Mouse (Mus musculus) heart, embryonic 10.5 days (tissue): ENCODE data around the gene Fam234b. TPM values are rescaled to one million over a fixed set of nuclear protein-coding genes. Genes with fewer than 3 reads are reported as not detected.
A peak's percentile ranks its signal among the peaks of the same experiment; 100 is the strongest.

Experiments
- DNase-seq: peaks from one replicate; pipeline ENCODE4 v3.0.0-alpha.2; 2017; ENCODE audit warnings: low spot score
- H3K27ac ChIP-seq: fragments of 300-500 bp; sonication (generic); 2 replicates; pipeline ENCODE4 v1.5.1; 2016; ENCODE audit warnings: mild to moderate bottlenecking
- H3K27me3 ChIP-seq: fragments of 300-500 bp; sonication (generic); 2 replicates; pipeline ENCODE4 v1.6.1; 2016; ENCODE audit warnings: mild to moderate bottlenecking; ENCODE audit not compliant: poor library complexity, insufficient read depth, severe bottlenecking
- H3K36me3 ChIP-seq: fragments of 300-500 bp; sonication (generic); 2 replicates; pipeline ENCODE4 v1.6.1; 2016; ENCODE audit warnings: mild to moderate bottlenecking, moderate library complexity
- H3K4me1 ChIP-seq: fragments of 300-500 bp; sonication (generic); 2 replicates; pipeline ENCODE4 v1.6.1; 2016; ENCODE audit warnings: mild to moderate bottlenecking
- H3K4me3 ChIP-seq: fragments of 300-500 bp; sonication (generic); 2 replicates; pipeline ENCODE4 v1.5.1; 2016; ENCODE audit warnings: mild to moderate bottlenecking, moderate library complexity
- H3K9me3 ChIP-seq: fragments of 300-500 bp; sonication (generic); 2 replicates; pipeline ENCODE4 v1.6.1; 2016; ENCODE audit warnings: mild to moderate bottlenecking, moderate library complexity
- WGBS: fragments of 180-500 bp; shearing (Covaris S2); methylation state at CpG from one replicate; pipeline ENCODE4 v1.1.7; 2016; 5-methylcytosine and 5-hydroxymethylcytosine counted together
- polyA plus RNA-seq: library from polyadenylated mRNA; unstranded; fragments of >200 nt; fragmentation: Nextera tagmentation; extraction: Ambion mirVana; gene quantifications from 2 replicates; pipeline ENCODE4 v1.2.1, GENCODE M21; 2016

The Fam234b gene
- polyA plus RNA-seq, 1 experiment from 2014 or later: 11.6 TPM

DNA sequence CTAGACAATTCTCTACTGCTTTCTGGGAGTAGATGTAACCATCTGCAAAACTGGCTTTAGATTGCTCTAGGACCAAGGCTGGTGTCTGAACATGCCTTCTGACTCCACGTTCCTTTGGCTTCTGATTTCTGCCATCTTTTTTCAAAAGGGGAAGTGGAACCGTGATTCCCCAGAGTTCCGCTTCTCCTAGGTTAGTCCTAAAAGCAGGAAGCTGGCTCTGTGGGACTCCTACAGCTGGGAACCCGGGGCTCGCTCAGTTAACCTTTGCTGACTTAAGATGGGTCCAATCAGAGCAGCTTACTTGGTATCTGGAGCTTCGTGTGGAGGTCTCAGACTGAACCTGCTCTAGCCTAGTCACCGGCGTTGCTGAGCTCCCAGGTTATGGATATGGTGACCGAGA lies 63.3 kb downstream of the Fam234b start:
- no peaks in the 10 kb centered on the region for H3K27me3 ChIP-seq
- no peaks in the 10 kb centered on the region for H3K36me3 ChIP-seq
- WGBS: 84% methylated on average over 9 of the region's 9 CpGs
- no peak overlapping the region for H3K4me3 ChIP-seq
- no peak overlapping the region for H3K27ac ChIP-seq
- DNase-seq: no peak
- no peaks in the 10 kb centered on the region for H3K9me3 ChIP-seq
- H3K4me1 ChIP-seq: no peaks in the 10 kb centered on the region

GRCm38 (mm10) chr6:135262565-135262964 lies 64.8 kb downstream of the Fam234b start:
- H3K27ac ChIP-seq: no peak overlapping the region
- no peak overlapping the region for H3K4me3 ChIP-seq
- H3K4me1 ChIP-seq: peaks cover 10% of the 10 kb centered on the region
- H3K36me3 ChIP-seq: no peaks in the 10 kb centered on the region
- DNase-seq: no peak
- no peaks in the 10 kb centered on the region for H3K27me3 ChIP-seq
- no peaks in the 10 kb centered on the region for H3K9me3 ChIP-seq
- 74% methylated on average over 2 of the region's 2 CpGs for WGBS

- no peaks in the 10 kb centered on the region for H3K27me3 ChIP-seq
- no peaks in the 10 kb centered on the region for H3K9me3 ChIP-seq
- DNase-seq: no peak
- H3K27ac ChIP-seq: no peak overlapping the region
- H3K36me3 ChIP-seq: no peaks in the 10 kb centered on the region
- H3K4me3 ChIP-seq: no peak overlapping the region
- WGBS: 93% methylated on average over 6 of the region's 6 CpGs
- H3K4me1 ChIP-seq: peaks cover 14% of the 10 kb centered on the region
Measured at GRCm38 (mm10) chr6:135264136-135264535, 66.4 kb downstream of the Fam234b start.

DNA sequence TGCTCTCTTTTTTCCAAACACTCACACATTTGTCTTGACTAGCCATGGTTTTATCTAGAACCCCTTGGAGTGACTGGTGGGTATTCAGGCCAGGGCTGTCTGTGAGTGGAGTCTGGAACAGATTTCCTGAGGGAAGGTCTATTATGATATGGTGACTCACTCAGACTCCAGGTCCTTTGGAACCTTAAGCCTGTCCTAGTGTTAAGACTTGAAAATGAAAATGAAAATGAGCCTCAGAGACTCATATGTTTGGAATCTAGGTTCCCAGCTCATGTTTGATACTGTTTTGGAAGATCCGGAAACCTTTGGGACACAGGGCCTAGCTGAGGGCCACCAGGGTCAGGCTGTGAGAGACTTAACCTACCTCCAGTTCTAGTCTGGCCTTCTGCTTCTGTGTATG lies 68.3 kb downstream of the Fam234b start:
- Histone ChIP-seq H3K36me3 (no peaks in the 10 kb centered on the region), H3K27me3 (no peaks in the 10 kb centered on the region), H3K4me1 (peaks cover 16% of the 10 kb centered on the region), H3K27ac (no peak overlapping the region), H3K4me3 (no peak overlapping the region), H3K9me3 (no peaks in the 10 kb centered on the region)
- WGBS: 92% methylated on average over 1 of the region's 1 CpGs
- no peak for DNase-seq

- H3K27me3 ChIP-seq: no peaks in the 10 kb centered on the region
- no peaks in the 10 kb centered on the region for H3K36me3 ChIP-seq
- no peak overlapping the region for H3K27ac ChIP-seq
- no peaks in the 10 kb centered on the region for H3K9me3 ChIP-seq
- peaks cover 25% of the 10 kb centered on the region for H3K4me1 ChIP-seq
- no peak overlapping the region for H3K4me3 ChIP-seq
- DNase-seq: no peak
- WGBS: 48% methylated on average over 3 of the region's 3 CpGs
Measured at GRCm38 (mm10) chr6:135267221-135267620, 69.4 kb downstream of the Fam234b start.

DNA sequence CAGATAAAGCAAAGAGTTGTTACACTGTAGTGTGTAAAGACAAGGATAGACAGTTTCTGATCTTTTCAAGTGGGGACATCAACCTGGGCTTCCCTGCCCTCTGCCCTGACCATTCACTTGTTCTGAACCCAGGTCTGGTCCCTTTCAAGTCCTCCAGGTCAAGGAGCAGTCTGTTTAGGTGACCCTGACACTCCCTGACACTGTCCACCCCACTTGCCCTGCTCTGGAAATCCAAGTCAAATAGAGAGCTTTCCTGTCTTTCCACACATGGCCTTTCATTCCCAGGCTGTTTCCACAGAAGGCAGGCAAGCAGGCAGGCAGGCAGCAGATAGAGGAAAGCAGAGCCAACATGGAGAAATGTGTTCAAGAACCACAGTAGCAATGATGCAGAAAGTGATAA lies 70.6 kb downstream of the Fam234b start:
- Histone ChIP-seq H3K27ac (no peak overlapping the region), H3K4me3 (no peak overlapping the region), H3K36me3 (no peaks in the 10 kb centered on the region), H3K4me1 (peaks cover 26% of the 10 kb centered on the region), H3K27me3 (no peaks in the 10 kb centered on the region), H3K9me3 (no peaks in the 10 kb centered on the region)
- DNase-seq: no peak

- Histone ChIP-seq H3K4me1 (peaks cover 27% of the 10 kb centered on the region), H3K27me3 (no peaks in the 10 kb centered on the region), H3K9me3 (no peaks in the 10 kb centered on the region), H3K4me3 (no peak overlapping the region), H3K27ac (no peak overlapping the region), H3K36me3 (no peaks in the 10 kb centered on the region)
- DNase-seq: no peak
- 69% methylated on average over 6 of the region's 6 CpGs for WGBS
Measured at GRCm38 (mm10) chr6:135269626-135270025, 71.8 kb downstream of the Fam234b start.

DNA sequence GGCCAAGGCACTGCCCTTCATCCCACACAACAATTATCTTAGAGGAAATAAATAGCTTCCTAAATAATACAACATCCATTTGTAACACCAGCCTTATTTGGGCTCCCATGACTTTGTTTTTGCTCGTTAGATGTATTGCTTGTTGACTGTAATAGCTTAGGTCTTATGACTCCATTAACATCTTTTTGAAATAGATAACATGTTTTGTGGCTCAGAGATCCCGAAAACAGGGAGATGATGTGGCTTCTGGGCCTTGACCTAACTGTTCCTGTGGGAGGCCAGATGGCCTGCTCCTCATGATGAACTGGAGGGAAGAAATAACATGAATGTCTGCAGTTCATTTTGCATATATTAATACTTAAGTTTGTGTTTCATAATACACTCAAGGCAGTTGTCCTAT lies 74.0 kb downstream of the Fam234b start:
- H3K27ac ChIP-seq: no peak overlapping the region
- H3K36me3 ChIP-seq: no peaks in the 10 kb centered on the region
- no peaks in the 10 kb centered on the region for H3K9me3 ChIP-seq
- WGBS: 73% methylated on average over 2 of the region's 2 CpGs
- H3K4me1 ChIP-seq: peaks cover 30% of the 10 kb centered on the region
- DNase-seq: no peak
- H3K27me3 ChIP-seq: no peaks in the 10 kb centered on the region
- H3K4me3 ChIP-seq: no peak overlapping the region

- no peak overlapping the region for H3K4me3 ChIP-seq
- H3K27me3 ChIP-seq: no peaks in the 10 kb centered on the region
- H3K9me3 ChIP-seq: no peaks in the 10 kb centered on the region
- H3K27ac ChIP-seq: no peak overlapping the region
- peaks cover 29% of the 10 kb centered on the region for H3K4me1 ChIP-seq
- 84% methylated on average over 6 of the region's 6 CpGs for WGBS
- no peak for DNase-seq
- H3K36me3 ChIP-seq: no peaks in the 10 kb centered on the region
Measured at GRCm38 (mm10) chr6:135273066-135273465, 75.3 kb downstream of the Fam234b start.

DNA sequence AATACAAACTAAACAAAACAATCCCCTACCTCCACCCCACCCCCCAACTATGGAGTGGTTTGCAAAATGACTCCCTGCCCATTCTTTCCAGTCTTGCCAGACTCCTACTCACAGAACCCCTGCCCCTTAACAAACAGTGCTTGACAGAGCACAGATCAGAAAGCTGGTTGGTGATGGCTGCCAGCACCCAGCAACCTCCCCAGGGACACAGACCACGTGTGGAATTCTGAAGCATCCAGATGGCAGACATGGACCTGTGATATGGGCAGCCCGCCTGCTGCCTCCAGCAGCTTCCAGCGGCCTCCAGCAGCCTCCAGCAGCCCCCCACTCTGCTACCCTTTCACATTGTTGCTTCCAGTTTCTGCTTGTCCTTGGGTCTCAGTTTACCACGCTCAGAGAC lies 77.5 kb downstream of the Fam234b start:
- H3K36me3 ChIP-seq: no peaks in the 10 kb centered on the region
- H3K9me3 ChIP-seq: no peaks in the 10 kb centered on the region
- no peak for DNase-seq
- no peaks in the 10 kb centered on the region for H3K27me3 ChIP-seq
- peaks cover 25% of the 10 kb centered on the region for H3K4me1 ChIP-seq
- no peak overlapping the region for H3K4me3 ChIP-seq
- 48% methylated on average over 4 of the region's 4 CpGs for WGBS
- 0 out of 2 replicates have a peak overlapping the region, but pooled peaks have one; percentile 47 for H3K27ac ChIP-seq

- H3K4me1 ChIP-seq: peaks cover 18% of the 10 kb centered on the region
- 60% methylated on average over 6 of the region's 6 CpGs for WGBS
- H3K36me3 ChIP-seq: no peaks in the 10 kb centered on the region
- no peaks in the 10 kb centered on the region for H3K27me3 ChIP-seq
- H3K4me3 ChIP-seq: no peak overlapping the region
- DNase-seq: no peak
- no peak overlapping the region for H3K27ac ChIP-seq
- H3K9me3 ChIP-seq: no peaks in the 10 kb centered on the region
Measured at GRCm38 (mm10) chr6:135276474-135277295, 78.9 kb downstream of the Fam234b start.

- Histone ChIP-seq H3K27me3 (no peaks in the 10 kb centered on the region), H3K27ac (no peak overlapping the region), H3K36me3 (no peaks in the 10 kb centered on the region), H3K4me3 (no peak overlapping the region), H3K9me3 (no peaks in the 10 kb centered on the region), H3K4me1 (peaks cover 13% of the 10 kb centered on the region)
- DNase-seq: no peak
- WGBS: 84% methylated on average over 6 of the region's 6 CpGs
Measured at GRCm38 (mm10) chr6:135278302-135278701, 80.5 kb downstream of the Fam234b start.

GRCm38 (mm10) chr6:135279286-135279685 lies 81.5 kb downstream of the Fam234b start:
- Histone ChIP-seq H3K9me3 (no peaks in the 10 kb centered on the region), H3K36me3 (no peaks in the 10 kb centered on the region), H3K27me3 (no peaks in the 10 kb centered on the region), H3K4me1 (peaks cover 13% of the 10 kb centered on the region), H3K27ac (no peak overlapping the region), H3K4me3 (no peak overlapping the region)
- 71% methylated on average over 5 of the region's 5 CpGs for WGBS
- DNase-seq: no peak

DNA sequence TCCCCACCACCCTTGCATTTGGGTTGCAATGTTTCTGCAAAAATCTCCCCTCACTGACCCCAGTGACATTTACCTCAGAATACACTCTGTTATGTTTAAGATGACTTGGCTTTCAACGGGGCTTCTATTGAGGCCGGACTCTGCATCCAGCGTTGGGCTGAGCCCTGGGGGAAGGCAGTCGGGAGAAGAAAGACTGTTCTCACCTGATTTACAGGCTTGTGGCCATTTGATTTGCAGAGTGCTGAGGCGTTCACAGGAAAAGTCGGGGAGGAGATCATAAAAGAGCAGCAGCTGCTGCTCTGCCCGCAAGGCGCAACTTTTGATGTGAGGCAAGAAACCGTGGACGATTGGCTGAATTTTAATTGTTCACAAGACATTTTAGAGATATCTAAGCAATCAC lies 82.1 kb downstream of the Fam234b start:
- peaks cover 9% of the 10 kb centered on the region for H3K4me1 ChIP-seq

More for the DNA sequence above, 82.1 kb downstream of the Fam234b start:
- Histone ChIP-seq H3K27me3 (no peaks in the 10 kb centered on the region), H3K27ac (no peak overlapping the region), H3K36me3 (no peaks in the 10 kb centered on the region), H3K4me3 (no peak overlapping the region), H3K9me3 (no peaks in the 10 kb centered on the region)
- no peak for DNase-seq
- WGBS: 48% methylated on average over 10 of the region's 10 CpGs
